Mouse (Mus musculus): ENCODE results near the gene Snai3. TPM values are rescaled to one million over a fixed set of nuclear protein-coding genes. Genes with fewer than 3 reads are reported as not detected.

Gene Snai3
- not detected for polyA plus RNA-seq (2014; fragmentation: Illumina TruSeq; extraction: RNeasy Lipid Tissue Mini Kit (QIAGEN cat#74804); ENCODE audit: low read depth, low replicate concordance)

DNA sequence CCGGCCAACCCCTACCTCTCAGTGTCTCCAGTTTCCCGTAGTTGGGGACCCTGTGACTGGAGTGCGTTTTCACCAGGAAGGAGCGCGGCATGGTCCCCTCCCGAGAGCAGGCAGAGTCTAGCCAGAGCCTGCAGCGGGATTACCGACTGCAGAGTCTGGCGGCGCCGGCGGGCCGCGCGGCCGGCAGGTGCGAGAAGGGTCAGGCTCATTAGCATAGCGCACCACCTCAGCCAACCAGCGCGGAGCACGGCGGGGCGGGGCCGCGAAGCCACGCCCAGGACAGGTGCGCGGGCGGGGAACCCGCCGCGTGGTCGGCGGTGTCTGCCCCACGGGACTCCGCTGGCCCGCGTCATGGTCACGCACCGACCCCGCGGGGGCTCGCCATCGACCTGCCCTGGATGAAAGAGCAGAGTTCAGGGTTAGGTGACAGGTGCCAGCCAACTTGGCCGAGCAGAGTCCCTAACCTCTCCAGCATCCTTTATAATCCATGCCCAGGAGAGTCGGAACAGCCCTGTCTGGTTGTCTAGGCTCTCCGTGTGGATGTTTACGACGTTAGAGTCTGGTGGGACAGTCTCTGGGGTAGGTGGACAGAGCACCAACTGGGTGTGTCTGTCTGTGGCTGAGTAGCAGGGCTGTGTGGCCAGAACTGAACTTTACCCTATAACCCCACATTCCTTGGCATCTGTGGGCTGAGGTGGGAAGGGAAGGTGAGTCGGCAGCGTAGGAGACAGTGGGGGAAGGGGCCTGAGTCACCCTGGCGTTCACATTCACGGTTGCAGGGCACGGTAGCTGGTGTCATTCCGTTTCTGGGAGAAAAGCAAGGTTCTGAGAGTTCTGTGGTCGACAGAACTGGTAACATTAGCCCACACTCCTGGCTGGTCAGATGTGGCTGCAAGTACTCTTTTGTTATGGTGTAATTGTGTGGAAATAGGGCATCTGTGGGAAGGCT lies at the start of gene Snai3:
TSS of gene Snai3 (minus strand) at position 210 of the 949 bp plus-strand sequence.

DNA sequence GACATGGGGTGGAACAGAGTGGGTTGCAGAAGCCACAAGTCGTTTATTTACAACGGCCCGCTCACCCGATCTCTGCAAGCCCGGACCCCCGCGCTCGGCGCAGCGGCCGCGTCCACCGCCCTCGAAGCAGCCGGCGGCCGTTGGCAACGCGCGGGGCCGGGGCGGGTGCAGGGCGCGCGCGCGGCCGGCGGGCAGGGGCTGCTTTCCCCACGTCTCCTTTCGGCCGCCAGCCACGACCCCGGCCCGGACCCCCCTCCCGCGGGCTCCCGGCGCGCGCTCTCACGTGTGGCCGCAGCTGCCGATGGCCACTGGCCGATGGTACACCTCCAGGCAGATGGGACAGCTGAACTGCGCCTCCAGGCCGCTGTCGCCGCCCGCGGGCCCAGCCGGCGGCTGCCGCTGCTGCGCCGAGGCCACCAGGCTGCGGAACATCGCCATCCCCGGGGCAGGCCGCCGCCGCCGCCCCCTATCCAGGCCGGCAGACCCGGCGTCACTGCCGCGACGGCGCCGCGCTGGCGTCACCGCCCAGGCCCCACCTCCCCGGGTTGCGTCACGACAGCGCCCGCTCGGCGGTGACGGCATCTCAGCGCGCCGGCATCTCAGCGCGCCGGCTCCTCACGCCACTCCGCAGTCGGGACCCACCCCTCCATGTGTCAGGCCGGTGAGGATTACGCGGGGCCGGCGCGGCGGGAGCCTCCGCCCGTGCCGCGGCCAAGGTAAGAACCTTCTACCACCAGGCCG lies 15.2 kb upstream of the Snai3 start, which contains the start of the genes Rnf166 and Ctu2:
TSS of gene Rnf166 (minus strand) at position 485 of the 741 bp plus-strand sequence.
TSS of gene Ctu2 (plus strand) at position 564 of the 741 bp plus-strand sequence.

DNA sequence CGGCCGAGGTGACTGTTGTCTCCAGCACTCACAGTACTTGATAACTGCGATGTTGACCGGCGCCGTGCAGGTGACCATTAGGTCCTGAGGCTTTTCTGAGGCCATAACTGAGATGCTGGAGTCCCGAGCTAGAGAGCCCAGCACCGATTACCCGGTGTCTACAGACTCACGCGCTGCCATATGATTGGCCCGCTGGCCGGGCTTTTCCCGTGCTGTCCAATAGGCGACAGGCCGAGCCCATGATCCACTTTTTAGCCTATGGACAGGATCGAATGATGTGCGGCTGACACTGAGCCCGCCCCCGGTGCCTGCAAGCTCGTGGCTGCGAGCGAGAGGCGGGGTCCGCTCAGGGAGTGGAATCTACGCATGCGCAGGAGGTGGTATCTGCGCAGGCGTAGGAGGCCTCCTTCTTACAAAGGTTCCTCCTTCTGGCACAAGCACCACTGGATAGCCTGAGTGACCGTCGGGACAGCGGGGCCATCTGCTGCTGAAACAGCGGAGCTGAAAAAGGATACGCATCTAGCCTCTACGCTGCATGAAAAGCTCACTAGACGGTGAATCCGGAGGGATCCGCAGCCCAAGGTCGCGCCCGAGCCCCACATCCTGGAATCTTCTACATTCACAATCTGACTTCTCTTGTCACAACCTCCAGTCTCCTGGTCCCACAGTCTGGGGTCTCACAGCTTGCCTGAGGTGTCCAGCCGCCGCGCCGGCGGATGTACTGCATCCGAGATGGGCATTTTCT lies 17.1 kb downstream of the Snai3 start, which contains the start of gene Mvd:
TSS of gene Mvd (minus strand) at position 161 of the 745 bp plus-strand sequence.

DNA sequence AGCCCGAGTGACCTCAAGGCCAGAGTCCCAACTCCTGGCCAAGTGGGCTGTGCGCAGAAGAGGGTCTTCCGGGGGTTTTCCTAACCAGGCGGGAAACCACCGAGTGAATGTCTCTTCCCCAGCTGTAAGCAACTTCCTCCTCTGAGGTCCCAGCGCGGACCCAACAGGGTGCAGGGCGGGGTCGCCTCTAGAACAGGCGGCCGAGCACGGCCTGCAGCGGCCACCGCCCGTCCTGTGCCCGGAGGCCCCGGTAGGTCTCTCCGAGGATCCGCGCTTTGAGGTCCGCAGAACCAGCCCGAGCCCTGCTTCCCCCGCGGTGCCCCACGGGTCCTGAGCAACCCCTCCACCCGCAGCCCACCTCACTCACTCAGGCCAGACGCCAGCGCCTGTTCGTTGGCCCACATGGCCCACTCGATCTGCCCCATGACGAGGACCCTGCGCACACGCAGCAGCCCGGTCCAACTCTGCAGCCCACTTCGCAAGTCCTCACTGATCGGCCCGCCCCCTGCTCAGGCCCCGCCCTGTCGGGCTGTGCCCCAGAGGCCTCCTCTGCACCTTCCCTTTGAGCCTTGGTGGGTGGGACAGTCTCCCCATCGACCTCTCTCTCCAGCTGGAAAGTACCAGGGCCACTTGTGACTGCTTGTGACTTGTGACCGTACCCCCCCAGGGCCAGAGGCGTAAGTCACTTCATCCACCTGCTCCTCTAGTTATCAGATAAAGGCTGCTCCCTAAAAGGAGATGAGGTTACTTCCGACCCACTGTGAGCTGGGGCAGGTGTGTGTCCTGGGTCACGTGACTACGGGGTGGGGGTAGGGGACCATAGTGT lies 27.9 kb downstream of the Snai3 start, which contains the start of gene Cyba:
TSS of gene Cyba (minus strand) at position 488 of the 826 bp plus-strand sequence.

DNA sequence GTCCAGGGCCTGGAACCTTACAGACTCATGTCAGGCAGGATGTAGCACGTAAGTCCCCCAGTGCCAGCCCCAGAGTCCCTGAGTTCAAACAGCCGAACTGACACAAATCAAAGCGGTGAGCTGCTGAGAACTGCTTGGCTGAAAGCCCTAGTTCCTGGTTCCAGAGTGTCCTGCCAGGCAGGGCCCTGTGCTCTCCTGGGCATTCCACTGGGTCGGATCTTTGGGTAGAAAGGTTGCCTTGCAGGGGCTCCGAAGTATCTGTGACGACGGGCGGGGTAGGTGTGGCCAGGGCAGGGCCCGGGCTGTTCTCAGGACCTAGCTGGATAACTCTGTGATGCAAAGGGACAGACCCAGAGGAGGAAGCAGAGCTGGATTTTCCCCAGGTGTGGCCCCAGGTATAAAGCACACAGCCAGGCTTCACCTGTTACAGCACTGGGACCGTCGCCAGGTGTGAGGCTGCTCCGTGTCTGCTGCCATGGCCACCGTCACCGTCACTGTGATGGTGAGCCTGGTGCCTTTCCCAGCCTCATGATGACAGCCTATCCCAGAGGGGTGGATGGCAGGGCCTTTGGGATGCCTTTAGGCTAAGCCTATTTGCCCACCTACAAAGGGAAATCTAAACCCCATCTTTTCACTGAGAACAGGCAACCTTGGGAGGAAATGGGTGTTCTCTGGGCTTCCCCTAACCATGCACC lies 39.0 kb downstream of the Snai3 start, which contains the start of gene Il17c:
TSS of gene Il17c (plus strand) at position 645 of the 695 bp plus-strand sequence.

Other genes with a start within 250 kb of the Snai3 start
- 0.87 TPM for gene Zfpm1, start 178.6 kb downstream of the Snai3 start, polyA plus RNA-seq (2014; fragmentation: Illumina TruSeq; extraction: RNeasy Lipid Tissue Mini Kit (QIAGEN cat#74804); ENCODE audit: low read depth, low replicate concordance)
- not detected for gene Trhr2, start 100.0 kb downstream of the Snai3 start, polyA plus RNA-seq (2014; fragmentation: Illumina TruSeq; extraction: RNeasy Lipid Tissue Mini Kit (QIAGEN cat#74804); ENCODE audit: low read depth, low replicate concordance)
- gene Zc3h18, start 84.1 kb downstream of the Snai3 start, polyA plus RNA-seq (2014; fragmentation: Illumina TruSeq; extraction: RNeasy Lipid Tissue Mini Kit (QIAGEN cat#74804); ENCODE audit: low read depth, low replicate concordance): 9.1 TPM
- gene Il17c, start 38.7 kb downstream of the Snai3 start, polyA plus RNA-seq (2014; fragmentation: Illumina TruSeq; extraction: RNeasy Lipid Tissue Mini Kit (QIAGEN cat#74804); ENCODE audit: low read depth, low replicate concordance): not detected
- gene Cyba, start 27.8 kb downstream of the Snai3 start, polyA plus RNA-seq (2014; fragmentation: Illumina TruSeq; extraction: RNeasy Lipid Tissue Mini Kit (QIAGEN cat#74804); ENCODE audit: low read depth, low replicate concordance): not detected
- gene Mvd, start 17.3 kb downstream of the Snai3 start, polyA plus RNA-seq (2014; fragmentation: Illumina TruSeq; extraction: RNeasy Lipid Tissue Mini Kit (QIAGEN cat#74804); ENCODE audit: low read depth, low replicate concordance): 0.50 TPM
- 3.4 TPM for gene Rnf166, start 15.3 kb upstream of the Snai3 start, polyA plus RNA-seq (2014; fragmentation: Illumina TruSeq; extraction: RNeasy Lipid Tissue Mini Kit (QIAGEN cat#74804); ENCODE audit: low read depth, low replicate concordance)
- not detected for gene Ctu2, start 15.4 kb upstream of the Snai3 start, polyA plus RNA-seq (2014; fragmentation: Illumina TruSeq; extraction: RNeasy Lipid Tissue Mini Kit (QIAGEN cat#74804); ENCODE audit: low read depth, low replicate concordance)
- gene Piezo1, start 90.6 kb upstream of the Snai3 start, polyA plus RNA-seq (2014; fragmentation: Illumina TruSeq; extraction: RNeasy Lipid Tissue Mini Kit (QIAGEN cat#74804); ENCODE audit: low read depth, low replicate concordance): 0.19 TPM
- gene Cdt1, start 107.3 kb upstream of the Snai3 start, polyA plus RNA-seq (2014; fragmentation: Illumina TruSeq; extraction: RNeasy Lipid Tissue Mini Kit (QIAGEN cat#74804); ENCODE audit: low read depth, low replicate concordance): 0.24 TPM
- 2.4 TPM for gene Aprt, start 116.2 kb upstream of the Snai3 start, polyA plus RNA-seq (2014; fragmentation: Illumina TruSeq; extraction: RNeasy Lipid Tissue Mini Kit (QIAGEN cat#74804); ENCODE audit: low read depth, low replicate concordance)
- 0.48 TPM for gene Galns, start 150.7 kb upstream of the Snai3 start, polyA plus RNA-seq (2014; fragmentation: Illumina TruSeq; extraction: RNeasy Lipid Tissue Mini Kit (QIAGEN cat#74804); ENCODE audit: low read depth, low replicate concordance)
- 3.3 TPM for gene Trappc2l, start 150.9 kb upstream of the Snai3 start, polyA plus RNA-seq (2014; fragmentation: Illumina TruSeq; extraction: RNeasy Lipid Tissue Mini Kit (QIAGEN cat#74804); ENCODE audit: low read depth, low replicate concordance)
- not detected for gene Pabpn1l, start 162.0 kb upstream of the Snai3 start, polyA plus RNA-seq (2014; fragmentation: Illumina TruSeq; extraction: RNeasy Lipid Tissue Mini Kit (QIAGEN cat#74804); ENCODE audit: low read depth, low replicate concordance)
- 0.48 TPM for gene Cbfa2t3, start 238.4 kb upstream of the Snai3 start, polyA plus RNA-seq (2014; fragmentation: Illumina TruSeq; extraction: RNeasy Lipid Tissue Mini Kit (QIAGEN cat#74804); ENCODE audit: low read depth, low replicate concordance)

Data from liver, adult 10 weeks (tissue).